Mouse (Mus musculus): ENCODE results near the gene Slain1. TPM values are rescaled to one million over a fixed set of nuclear protein-coding genes. Genes with fewer than 3 reads are reported as not detected.

The Slain1 gene
- 10 to 100 TPM; 82.0 to 84.8 TPM for polyA plus RNA-seq (2017; shearing (Covaris generic))

GRCm38 (mm10) chr14:103649896-103650334 is at the start of gene Slain1:
Gene Slain1, plus strand, starts transcription at chr14:103650228.

Other genes starting within 250 kb of the Slain1 start
- gene Scel, start 136.9 kb upstream of the Slain1 start, polyA plus RNA-seq (2017; shearing (Covaris generic)), result not detected
- gene Ednrb, start 194.2 kb downstream of the Slain1 start, polyA plus RNA-seq (2017; shearing (Covaris generic)), result under 1 TPM; 0.06 to 0.10 TPM